Mouse (Mus musculus) monocyte, adult 5-6 weeks (primary cell): ENCODE measurements around the gene Gm20708. TPM values are rescaled to one million over a fixed set of nuclear protein-coding genes. Genes with fewer than 3 reads are reported as not detected.

Experiments
- ATAC-seq: fragments of 153-309, 156-312 bp; replicated peaks from 2 replicates; pipeline ENCODE4 v1.8.0; 2017; ENCODE audit warnings: mild to moderate bottlenecking; ENCODE audit not compliant: low TSS enrichment, insufficient number of reproducible peaks, severe bottlenecking, poor library complexity, low FRiP score
- total RNA-seq: library from RNA; stranded (forward); fragments of 200-1000, 200-491, 200-594 nt; gene quantifications from 3 replicates; pipeline ENCODE4 v1.2.3, GENCODE M21; 2017

The Gm20708 gene
- total RNA-seq, 1 experiment from 2014 or later: 5.6 TPM

DNA sequence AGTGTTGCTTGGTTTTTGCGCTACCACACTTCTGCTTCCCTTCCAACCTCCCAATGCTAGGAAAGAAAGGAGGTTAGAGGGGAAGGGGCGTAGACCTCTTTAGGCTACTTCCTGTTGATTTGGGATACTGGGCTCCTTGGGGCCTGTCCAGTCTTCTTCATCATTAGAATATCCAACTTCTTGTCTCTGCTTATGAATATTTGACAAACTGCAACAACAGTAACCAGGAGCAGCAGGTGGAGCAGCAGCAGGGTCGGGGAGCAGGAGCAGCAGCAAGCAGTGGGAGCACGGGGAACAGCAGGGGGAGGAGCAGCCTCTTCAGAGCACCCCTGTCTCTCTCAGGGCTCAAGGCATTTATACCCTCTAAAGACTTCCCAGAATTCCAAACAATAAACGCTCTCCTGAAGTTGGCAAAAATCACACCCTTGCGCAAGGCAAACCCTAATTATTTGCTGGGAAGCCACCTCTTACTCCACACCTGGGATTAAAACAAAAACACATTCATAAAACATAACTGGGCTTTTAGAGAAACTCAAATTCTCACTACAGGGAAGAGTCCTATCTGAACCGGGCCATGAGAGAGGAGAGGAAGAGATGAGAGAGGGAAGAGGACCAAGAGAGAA is 38.2 kb downstream of the Gm20708 start:
- ATAC-seq: no peak

DNA sequence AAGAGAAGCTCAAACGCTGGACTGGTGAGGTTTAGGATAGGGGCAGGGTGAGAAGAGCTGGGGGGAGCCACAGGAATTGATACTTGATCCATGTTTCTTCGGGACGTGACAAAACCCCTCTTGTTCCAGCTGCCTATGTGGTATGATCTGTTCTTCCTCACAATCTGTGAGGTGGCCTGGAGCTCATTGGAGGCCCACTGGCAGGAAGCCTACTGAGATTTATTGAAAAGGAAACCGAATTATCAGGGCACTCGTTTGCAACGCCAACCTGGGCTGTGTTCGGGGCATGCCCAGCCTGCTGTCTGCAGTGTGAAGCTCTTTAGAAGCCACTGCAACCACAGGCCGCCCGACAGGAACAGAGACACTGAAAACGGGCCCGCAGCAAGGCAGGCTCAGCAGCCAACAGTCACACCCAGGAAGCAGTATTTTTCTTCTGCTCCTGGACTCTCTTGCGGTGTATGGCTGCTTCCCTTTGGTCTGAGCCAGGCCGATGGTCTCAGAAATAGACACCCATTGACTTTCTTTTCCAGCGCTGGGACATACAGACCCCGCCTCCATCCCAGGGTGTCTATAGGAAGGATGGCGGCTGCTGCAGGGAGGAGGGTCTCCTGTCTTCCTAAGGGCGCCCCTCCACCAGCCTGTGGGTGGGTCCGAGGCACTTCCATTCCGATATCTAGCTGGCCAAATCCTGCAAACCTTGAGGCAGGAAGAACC is 39.0 kb downstream of the Gm20708 start:
- peak; percentile 47 for ATAC-seq

DNA sequence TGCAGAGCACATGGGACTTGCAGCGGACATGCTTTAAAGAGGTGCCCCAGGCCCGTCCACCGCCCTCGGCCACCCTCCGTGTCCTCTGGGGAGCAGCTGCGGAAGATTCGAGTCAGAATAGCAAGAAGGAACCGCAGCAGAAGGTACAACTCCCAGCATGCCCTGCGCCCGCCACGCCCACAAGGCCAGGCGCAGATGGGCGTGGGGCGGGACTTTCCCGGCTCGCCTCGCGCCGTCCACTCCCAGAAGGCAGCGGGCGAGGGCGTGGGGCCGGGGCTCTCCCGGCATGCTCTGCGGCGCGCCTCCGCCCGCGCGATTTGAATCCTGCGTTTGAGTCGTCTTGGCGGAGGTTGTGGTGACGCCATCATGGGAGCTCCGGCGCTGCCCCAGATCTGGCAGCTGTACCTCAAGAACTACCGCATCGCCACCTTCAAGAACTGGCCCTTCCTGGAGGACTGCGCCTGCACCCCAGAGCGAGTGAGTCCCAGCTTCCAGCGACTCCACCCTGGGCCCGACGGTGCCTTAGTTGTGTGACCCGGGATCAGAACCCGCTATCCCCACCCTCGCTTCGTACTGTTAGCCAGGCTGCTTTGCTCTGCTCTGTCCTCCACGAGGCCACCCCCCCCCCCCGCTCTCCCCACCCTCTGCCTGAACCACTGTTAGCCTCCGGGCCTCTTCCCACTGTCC is 39.7 kb downstream of the Gm20708 start, which contains the start of gene Birc5:
Gene Birc5 (plus strand): TSS at position 267 of the 687 bp plus-strand sequence.
- peak; percentile 87 for ATAC-seq

DNA sequence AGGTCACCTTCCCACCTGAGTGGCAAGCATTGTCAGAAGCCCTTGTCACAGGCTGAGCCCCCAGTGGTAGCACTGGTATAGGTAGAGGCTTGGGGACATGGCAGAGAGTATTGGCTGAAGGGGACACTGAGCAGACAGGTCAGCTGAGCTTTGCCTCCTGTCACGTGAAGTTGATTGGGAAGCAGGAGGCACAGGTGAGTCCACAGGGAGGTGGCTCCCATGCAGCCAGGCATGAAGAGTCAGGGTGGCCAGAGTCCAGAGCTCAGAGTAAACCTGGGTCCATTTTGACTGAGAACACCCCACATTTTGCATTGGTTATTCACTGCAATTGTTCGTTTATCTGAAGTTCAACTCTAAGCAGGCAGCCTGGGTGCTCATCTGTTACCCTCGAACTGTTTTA is 43.4 kb downstream of the Gm20708 start:
- no peak for ATAC-seq

DNA sequence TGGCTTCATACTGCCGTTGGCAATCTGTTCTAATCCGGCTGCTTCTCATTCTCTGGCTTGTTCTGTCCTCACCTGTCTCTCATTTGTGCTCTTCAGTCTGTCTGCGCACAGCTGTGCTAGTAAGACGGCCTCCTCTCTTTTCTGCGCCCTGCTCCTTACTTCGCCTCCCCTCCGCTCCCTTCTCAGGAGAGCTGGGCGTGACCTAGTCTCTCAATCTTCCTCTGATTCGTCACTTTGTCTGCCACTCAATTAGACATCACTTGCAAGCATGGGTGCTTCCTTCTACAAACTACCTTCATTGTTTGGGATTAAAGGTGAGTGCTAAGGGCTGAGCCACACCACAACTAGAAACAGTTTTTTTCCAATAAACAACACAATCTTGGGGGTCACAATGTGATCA is 44.8 kb downstream of the Gm20708 start:
- no peak for ATAC-seq

DNA sequence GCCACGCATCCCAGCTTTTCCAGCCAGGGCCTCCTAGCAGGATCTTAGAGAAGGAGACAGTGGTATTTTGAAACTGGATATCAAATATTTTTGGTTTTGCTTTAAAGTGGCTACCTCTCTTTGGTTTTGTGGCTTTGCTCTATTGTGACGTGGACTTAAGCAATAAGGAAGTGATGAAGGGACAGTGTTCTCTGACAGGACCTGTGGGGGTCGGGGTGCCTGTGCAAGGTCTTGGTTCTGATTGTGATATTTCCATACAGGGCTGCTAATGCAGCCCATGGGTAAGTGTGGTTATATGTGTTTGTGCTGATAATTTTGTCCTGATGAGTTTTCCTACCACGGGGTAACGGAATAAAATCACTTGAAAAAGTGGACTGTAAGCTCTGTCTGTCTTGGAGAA is 45.9 kb downstream of the Gm20708 start:
- ATAC-seq: no peak

DNA sequence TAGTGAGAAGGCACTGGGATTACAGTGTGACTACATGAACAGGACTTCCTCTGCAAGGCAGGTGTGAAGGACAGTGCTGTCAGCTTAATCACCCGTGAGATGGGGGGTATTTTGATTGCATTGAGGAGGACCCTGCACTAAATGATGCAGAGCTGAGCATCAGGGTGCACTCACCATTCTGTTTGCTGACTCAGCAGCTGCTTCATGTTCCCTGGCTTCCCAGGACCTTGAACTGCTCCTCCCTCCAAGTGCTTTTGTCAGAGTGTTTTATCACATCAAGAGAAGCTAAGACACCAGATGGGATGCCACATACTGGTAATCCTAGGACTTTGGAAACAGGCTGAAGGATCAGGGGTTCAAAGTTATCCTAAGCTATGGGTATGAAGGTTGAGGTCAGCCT is 46.5 kb downstream of the Gm20708 start:
- ATAC-seq: no peak

- ATAC-seq: no peak
Measured at GRCm38 (mm10) chr11:117857462-117857861, 48.0 kb downstream of the Gm20708 start.

DNA sequence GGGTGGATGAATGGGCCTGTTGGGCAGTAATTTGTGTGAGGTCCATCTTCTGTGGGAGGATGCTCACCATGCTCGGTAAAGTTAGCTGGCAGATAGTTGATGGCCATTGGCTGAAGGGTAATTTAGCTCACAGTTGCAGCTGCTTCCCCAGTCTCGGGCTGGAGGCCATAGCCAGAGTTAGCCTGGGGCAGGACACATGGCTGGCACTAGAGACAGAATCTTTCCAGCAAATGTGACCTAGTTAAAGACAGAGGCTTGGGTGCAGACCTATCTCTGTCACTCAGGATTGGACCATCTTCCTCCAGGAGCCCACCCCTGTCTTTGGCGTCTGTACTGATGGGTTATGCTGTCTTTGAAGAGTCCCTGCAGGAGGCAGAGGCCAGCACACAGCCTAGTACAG is 48.9 kb downstream of the Gm20708 start:
- ATAC-seq: no peak

- no peak for ATAC-seq
Measured at GRCm38 (mm10) chr11:117860601-117861000, 51.1 kb downstream of the Gm20708 start, which contains the start of gene Tmem235. Gene Tmem235, plus strand, starts transcription at chr11:117860752.

DNA sequence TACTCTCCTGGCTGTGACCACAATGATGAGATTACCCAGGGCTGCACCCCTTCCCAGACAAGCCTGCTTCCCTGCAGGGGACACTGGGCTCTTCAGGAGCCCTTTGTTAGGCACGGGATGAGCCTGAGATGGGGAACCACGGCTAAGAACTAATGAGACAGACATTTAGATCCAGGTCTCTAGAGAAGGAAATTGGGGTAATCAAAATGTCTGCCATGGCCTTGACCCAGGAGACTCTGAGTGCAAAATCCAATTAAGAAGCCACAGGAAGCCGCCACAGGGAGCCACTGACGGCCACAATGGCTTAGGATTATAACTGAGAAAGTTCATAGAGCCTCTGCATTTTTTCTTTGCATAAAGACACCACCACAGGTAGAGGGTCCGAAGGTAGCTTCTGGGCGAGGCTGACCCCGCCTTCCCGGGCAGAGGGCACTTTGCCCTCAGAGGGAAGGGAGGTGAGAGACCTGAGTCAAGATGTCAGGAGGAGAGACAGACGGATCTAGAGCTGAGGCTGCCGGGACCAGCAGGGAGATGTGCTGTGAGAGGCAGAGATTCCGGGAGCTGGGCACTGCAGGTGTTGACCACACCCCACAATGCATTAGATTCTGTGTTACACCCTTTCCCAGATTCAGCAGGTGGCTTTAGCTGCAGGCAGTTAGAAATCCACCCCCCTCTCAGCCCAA is 53.8 kb downstream of the Gm20708 start:
- ATAC-seq: no peak

DNA sequence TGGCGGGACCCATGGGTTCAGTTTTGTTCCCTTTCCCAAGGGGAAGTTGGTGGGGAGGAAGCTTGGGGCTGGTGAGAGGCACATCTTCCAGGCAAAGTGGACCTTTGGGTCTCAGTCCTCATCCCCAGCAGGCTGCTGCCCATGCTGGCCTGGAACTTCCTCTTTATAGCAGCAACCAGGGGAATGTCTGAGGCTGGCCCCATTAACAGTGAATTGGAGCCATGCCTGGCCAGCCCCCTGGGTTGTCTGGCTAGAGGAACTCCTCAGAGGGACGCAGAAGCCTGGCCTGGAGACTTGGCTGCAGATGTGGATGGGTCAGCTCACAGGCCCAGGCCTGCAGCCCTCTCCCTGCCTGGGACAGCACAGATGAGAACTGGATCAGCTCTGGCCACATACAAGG is 55.3 kb downstream of the Gm20708 start:
- no peak for ATAC-seq

DNA sequence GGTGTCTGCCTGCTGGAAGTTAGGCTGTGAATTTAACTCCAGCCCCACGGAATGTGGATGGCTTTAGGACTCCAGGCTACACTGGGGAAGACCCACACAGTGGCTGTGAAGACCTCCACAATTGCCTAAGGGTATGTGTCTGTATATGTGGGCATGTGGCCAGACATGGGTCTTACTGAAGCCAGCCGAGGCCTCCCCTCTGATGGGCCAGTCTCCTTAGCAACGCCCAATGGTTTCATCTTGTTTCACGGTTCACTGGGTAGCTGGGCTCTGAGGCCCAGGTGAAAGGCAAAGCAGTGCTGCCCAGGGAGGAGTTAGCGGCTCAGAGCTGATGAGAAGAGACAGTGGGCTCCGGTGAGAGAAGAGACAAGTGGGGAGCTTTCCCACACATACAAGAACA is 56.5 kb downstream of the Gm20708 start:
- no peak for ATAC-seq

GRCm38 (mm10) chr11:117870688-117871365 is 61.4 kb downstream of the Gm20708 start:
- ATAC-seq: peak; percentile 70

- no peak for ATAC-seq
Measured at GRCm38 (mm10) chr11:117871376-117871775, 61.9 kb downstream of the Gm20708 start.

DNA sequence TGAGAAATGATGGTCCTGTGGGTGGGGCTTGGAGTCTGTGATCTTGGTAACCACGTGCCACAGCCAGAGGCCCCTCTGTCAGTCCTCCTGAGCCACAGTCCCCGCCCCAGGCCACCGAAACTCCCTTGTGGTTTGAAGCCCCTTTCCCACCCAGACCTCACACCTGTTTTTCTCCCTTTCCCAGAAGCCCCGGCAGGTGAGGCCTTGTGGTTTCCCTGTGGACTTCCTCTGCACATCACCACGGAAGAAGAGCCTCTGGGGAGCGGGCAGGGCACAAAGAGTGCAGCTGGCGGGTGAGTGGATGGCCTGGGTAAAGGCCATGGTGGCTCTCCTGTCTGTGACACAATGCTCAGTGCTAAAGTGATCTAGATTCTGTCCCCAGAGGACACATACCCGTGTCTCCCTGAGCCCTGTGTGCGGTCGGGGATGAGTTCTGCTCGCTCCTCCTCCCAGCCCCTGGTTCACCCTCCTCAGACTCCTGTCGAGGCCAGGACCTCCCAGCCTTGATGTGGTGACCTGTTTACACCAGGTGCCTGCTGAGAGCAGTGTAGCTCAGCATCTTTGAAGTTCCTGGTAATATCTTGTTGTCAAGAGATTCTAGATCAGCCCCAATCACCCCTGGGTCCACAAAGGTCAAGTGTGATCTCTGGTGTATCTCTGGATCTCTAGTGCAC is 62.6 kb downstream of the Gm20708 start:
- no peak for ATAC-seq

GRCm38 (mm10) chr11:117872861-117873608 is 63.6 kb downstream of the Gm20708 start, which contains the start of gene Tha1:
Gene Tha1, minus strand, starts transcription at chr11:117873481.
- ATAC-seq: peak; percentile 44
